Mouse (Mus musculus) bone marrow macrophage, adult 2 months (primary cell): ENCODE measurements around the gene Slc25a11.

Experiments used
- CTCF ChIP-seq: IDR thresholded peaks from 2 replicates; pipeline ENCODE4 v1.5.1; 2012; ENCODE audit warnings: low read depth, mild to moderate bottlenecking, low read length, moderate library complexity
- POLR2A ChIP-seq: IDR thresholded peaks from 2 replicates; pipeline ENCODE4 v1.6.1; 2012; ENCODE audit warnings: mild to moderate bottlenecking, low read depth, low read length, borderline replicate concordance

DNA sequence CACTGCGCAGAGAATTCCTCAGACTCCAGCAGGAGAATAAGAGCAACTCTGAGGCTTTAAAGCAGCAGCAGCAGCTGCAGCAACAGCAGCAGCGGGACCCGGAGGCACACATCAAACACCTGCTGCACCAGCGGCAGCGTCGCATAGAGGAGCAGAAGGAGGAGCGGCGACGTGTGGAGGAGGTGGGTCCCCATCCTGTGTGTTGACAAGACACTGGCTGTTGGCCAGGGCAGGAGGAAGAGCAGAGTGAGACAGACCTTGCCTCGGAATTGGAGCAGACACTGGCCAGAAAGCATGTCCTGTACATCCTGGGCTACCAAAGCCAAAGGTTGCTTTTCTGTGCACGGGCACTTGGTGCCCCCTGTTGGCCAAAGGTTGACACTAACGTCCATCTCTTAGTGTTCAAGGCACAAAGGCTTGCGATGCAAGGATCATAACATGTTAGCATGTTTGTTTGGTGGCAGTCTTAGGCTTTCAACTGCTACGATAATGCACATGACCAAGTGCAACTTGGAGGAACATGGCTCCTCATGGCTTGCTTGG, 42.2 kb downstream of the Slc25a11 start:
- peak; percentile 63 for TF ChIP-seq CTCF
- no peak for TF ChIP-seq POLR2A
